Mouse (Mus musculus): Measurements from ENCODE around the gene Erich6b. TPM values are rescaled to one million over a fixed set of nuclear protein-coding genes. Genes with fewer than 3 reads are reported as not detected.

Erich6b gene
- polyA plus RNA-seq, 1 experiment from 2014 or later, result not detected

DNA sequence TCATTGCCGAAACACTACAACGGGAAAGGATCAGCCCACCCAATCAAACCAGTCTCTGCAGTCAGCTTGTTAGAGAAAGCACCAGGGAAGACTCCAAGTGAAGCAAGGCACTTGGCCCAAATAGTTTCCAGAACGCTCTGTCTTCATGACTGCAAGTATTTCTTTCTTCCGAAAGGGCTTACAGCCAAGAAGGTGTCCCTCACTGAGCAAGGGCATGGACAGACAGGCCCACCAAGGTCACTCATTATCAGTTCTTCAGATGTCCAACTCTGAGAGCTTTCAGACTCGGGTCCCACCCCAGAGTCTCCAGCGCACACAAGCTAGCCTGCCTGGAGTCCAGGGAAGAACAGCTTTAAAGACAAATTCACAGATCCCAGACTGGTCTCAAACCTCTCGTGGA lies 3.4 kb downstream of the Erich6b start:
- DNase-seq (ENCODE audit: low read depth, low spot score), result no peak
- H3K27me3 ChIP-seq, result no peaks in the 10 kb centered on the region
- POLR2A ChIA-PET, result interaction anchor here (1.1 kb wide), 1 partner anchor 11 kb away, joined by 3 read pairs; no protein-coding TSS in a partner anchor
- no peak for ATAC-seq
- CTCF ChIA-PET, result interaction anchor here (1.3 kb wide), 1 partner anchor 9 kb away, joined by 3 read pairs; no protein-coding TSS in a partner anchor
- in situ Hi-C loops (cut with MboI; ENCODE audit: low pct_unique_long_range_greater_than_20kb), result no loop called here
- no peak for TF ChIP-seq CTCF (IDR thresholded peaks at IDR 0.05)

DNA sequence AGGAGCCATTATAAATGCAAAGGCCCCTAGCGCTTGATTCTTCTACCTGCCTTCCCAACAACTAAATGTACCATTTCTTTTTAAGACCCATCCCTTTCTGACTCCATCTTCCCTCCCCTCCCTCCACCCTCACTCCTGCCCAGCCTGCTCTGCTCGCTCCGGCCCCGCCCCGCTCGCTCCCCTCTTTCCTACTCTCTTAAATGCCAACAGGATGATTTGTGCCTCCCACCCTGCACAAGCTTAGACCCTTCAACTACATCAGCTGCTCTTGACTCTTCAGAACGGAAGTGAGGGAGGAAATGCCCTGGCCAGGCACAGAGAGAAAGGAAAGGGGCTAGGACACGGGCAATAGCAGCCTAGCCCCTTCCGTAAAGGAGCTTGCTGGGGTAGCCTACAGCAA lies 4.0 kb downstream of the Erich6b start:
- ATAC-seq (no peak), DNase-seq (ENCODE audit: low read depth, low spot score) (no peak)
- H3K27me3 ChIP-seq, result no peaks in the 10 kb centered on the region
- in situ Hi-C loops (cut with MboI; ENCODE audit: low pct_unique_long_range_greater_than_20kb), result no loop called here
- TF ChIP-seq CTCF (IDR thresholded peaks at IDR 0.05), result no peak
- POLR2A ChIA-PET, result no interaction called here
- CTCF ChIA-PET, result interaction anchor here (1.3 kb wide), 1 partner anchor 8 kb away, joined by 3 read pairs; no protein-coding TSS in a partner anchor

DNA sequence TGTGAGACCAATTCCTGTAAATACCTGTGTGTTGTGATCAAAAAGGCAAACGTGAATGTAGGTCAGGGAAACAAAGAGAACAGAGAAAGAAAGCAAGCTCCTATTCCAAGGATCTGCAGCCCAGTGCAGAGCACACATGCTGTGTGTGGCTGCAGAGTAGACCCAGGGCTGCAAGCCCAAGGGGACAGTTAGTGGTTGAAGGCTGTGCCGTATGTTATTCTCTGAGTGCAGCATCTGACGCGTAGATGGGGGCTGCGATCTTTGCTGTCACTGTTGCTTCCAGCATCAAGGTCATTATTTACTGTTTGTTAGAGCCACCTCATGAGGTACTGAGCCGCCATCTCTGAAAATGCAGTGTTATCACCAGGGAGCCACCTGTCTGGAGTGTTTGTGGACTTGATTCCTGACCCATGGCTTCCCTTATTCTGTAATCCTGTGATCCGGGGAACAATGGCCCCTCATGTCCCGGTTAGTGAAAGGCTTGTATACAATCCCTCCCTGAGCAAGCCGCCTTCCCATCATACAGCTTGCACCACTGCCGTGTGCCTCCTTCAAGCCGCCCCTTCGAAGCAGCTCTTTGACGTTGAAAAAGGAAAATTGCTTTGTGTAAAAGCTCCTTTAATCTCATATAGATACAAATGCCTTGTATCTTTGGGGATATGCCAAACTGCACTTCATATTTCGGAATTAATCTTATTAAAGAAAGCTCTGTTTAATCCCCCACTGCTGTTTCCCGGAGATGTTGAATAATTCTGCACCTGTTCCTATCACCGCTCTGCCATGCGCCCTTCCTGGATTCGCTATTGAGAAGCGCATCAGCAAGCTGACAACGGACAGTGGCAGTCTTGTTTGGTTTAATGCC lies 5.1 kb downstream of the Erich6b start:
- TF ChIP-seq CTCF (IDR thresholded peaks at IDR 0.05), result no peak
- H3K27me3 ChIP-seq, result no peaks in the 10 kb centered on the region
- ChIA-PET POLR2A (no interaction called here), CTCF (no interaction called here)
- ATAC-seq (no peak), DNase-seq (ENCODE audit: low read depth, low spot score) (no peak)
- in situ Hi-C loops (cut with MboI; ENCODE audit: low pct_unique_long_range_greater_than_20kb), result no loop called here

DNA sequence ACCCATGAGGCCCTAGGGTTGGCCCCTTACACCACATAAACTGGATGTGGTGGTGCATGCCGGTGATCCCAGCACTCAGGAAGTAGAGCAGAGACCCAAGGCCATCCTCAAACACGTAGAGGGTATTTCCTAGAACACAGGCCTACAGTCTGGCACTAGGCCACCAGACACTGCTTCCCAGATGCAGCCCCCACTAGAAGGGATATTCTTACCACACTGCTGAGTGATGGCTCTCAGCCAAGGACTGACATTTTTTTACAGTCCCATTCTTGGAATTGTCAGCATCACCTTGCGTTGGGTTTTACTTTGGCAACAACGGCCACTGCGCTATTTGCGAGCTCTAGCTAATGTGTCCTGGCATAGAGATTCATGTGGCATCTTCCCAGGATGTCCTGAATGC lies 18.9 kb downstream of the Erich6b start:
- POLR2A ChIA-PET, result no interaction called here
- no peak for DNase-seq (ENCODE audit: low read depth, low spot score)
- no peak for TF ChIP-seq CTCF (IDR thresholded peaks at IDR 0.05)
- CTCF ChIA-PET, result no interaction called here
- in situ Hi-C loops (cut with MboI; ENCODE audit: low pct_unique_long_range_greater_than_20kb), result no loop called here
- no peaks in the 10 kb centered on the region for H3K27me3 ChIP-seq
- no peak for ATAC-seq

DNA sequence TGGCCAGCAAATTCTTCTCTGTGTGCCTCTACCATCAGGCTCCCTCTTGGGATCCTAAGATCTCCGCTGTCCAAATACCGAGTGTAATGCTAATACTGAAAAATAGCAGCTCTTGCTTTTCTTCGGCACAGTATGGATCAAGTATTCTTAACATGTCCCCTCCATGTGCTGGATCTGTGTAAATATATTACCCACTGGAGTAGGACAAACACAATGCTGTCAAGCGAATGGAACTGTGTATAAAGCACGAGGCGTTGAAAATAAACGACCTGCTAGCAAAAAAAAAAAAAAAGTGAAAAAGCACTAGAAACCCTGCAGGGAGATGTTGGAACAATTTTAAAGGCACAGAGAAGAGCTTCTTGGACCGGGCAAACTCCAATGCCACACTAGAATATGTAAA lies 19.5 kb downstream of the Erich6b start:
- ATAC-seq, result no peak
- TF ChIP-seq CTCF (IDR thresholded peaks at IDR 0.05), result no peak
- in situ Hi-C loops (cut with MboI; ENCODE audit: low pct_unique_long_range_greater_than_20kb), result no loop called here
- POLR2A ChIA-PET, result no interaction called here
- no peaks in the 10 kb centered on the region for H3K27me3 ChIP-seq
- CTCF ChIA-PET, result no interaction called here
- no peak for DNase-seq (ENCODE audit: low read depth, low spot score)

DNA sequence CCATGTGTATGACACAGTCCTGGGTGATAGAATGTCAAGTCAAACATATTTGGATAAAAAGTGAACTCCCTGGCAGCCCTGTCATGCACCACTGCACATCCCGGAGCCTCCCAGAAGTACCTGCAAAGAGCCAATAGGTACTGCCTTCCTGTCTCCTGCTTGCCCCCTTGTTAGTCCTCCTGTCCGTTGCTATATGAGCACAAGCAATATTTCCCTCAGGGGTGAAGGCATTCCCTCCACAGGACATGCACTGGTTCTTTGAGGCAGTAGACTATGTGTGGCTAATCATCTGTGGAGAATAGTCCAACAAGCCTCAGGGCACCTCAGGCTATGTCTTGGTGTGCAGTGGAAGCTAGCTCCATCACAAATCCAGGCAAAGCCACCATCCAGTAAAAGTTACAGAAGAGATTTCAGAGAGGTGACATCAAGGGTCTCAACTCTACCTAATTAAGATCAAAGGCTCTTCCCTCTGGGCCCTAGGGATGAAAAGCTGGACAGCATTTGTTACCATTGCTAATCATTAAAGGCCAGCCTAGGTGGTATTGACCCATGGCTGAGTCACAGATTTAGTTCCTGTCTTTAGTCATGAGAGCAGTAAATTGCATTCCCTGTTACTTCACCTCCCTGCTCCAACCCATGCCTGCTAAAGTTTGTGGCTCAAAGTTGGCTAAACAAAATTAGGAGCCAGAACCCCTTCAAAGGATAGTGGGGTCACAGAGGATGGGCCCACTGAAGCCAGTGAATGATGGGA lies 23.5 kb downstream of the Erich6b start:
- POLR2A ChIA-PET, result interaction anchor here (0.6 kb wide), 1 partner anchor 762 kb away, joined by 6 read pairs; no protein-coding TSS in a partner anchor
- in situ Hi-C loops (cut with MboI; ENCODE audit: low pct_unique_long_range_greater_than_20kb), result no loop called here
- no peak for TF ChIP-seq CTCF (IDR thresholded peaks at IDR 0.05)
- peak; percentile 58 for DNase-seq (ENCODE audit: low read depth, low spot score)
- ATAC-seq, result peak; percentile 88
- H3K27me3 ChIP-seq, result no peaks in the 10 kb centered on the region
- CTCF ChIA-PET, result no interaction called here

DNA sequence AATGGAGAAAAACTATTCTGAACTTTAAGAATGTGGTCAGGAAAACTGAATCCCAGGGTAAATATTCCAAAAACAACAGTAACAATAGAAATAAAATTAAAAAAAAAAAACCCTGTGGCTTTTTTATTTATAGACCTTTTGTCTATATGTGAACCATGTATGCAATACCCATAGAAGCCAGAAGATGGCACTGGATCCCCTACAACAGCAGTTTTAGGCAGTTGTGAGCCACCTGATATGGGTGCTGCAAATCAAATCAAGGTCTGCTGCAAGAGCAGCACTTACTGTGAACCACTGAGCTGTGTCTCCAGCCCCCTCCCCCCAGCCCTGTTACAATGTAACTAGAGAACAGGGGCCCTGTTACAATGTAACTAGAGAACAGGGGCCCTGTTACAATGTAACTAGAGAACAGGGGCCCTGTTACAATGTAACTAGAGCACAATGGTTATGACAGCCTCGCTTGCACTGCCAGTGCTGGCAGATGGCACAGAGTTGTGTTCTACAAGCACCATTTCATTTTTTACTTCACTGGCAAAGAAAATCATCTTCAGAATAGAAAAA lies 27.1 kb downstream of the Erich6b start:
- H3K27me3 ChIP-seq, result no peaks in the 10 kb centered on the region
- TF ChIP-seq CTCF (IDR thresholded peaks at IDR 0.05), result no peak
- DNase-seq (ENCODE audit: low read depth, low spot score) (no peak), ATAC-seq (no peak)
- ChIA-PET CTCF (interaction anchor here (0.7 kb wide), 2 partner anchors 45 to 386 kb away, joined by 3 read pairs; no protein-coding TSS in a partner anchor), POLR2A (no interaction called here)
- in situ Hi-C loops (cut with MboI; ENCODE audit: low pct_unique_long_range_greater_than_20kb), result no loop called here

DNA sequence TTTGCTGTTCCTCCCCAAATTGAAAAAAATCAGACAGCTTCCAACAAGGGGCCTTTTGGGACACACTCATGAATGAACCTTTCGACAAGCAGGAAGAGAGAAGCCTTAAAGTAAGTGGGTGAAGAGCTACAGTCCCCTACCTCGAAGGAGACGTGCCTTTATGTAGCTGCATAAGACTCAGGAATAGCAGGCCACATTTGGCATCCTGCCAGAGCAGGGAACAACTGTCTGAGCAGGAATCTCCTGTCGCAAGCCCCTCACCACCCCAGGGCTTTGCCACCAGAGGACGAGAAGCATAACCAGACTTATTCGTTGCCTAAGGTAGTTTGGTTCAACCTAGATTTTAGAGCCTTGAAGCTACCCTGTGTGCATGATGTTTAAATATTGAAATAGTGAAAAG lies 34.3 kb downstream of the Erich6b start:
- no peak for TF ChIP-seq CTCF (IDR thresholded peaks at IDR 0.05)
- in situ Hi-C loops (cut with MboI; ENCODE audit: low pct_unique_long_range_greater_than_20kb), result no loop called here
- CTCF ChIA-PET, result no interaction called here
- peaks cover 3% of the 10 kb centered on the region for H3K27me3 ChIP-seq
- no peak for ATAC-seq
- POLR2A ChIA-PET, result no interaction called here
- no peak for DNase-seq (ENCODE audit: low read depth, low spot score)

DNA sequence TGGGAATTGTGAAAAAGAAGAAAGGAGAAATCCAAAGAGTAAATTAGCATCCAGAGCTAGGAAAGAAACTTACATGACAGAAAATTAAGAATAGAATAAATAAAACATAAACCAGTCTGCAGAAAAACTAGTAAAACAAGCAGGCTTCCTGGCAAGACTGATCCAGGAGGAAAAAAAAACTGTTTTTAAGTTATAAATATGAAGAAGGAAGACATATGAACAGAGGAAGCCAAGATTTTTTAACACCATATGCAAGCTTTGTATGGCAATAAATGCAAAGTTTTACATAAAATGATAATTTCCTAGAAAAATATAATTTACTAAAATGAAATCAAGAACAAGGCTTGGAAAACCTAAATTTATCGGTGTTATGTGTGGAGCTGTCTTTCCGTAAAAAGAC lies 48.4 kb downstream of the Erich6b start:
- ATAC-seq (no peak), DNase-seq (ENCODE audit: low read depth, low spot score) (no peak)
- POLR2A ChIA-PET, result no interaction called here
- no peaks in the 10 kb centered on the region for H3K27me3 ChIP-seq
- CTCF ChIA-PET, result no interaction called here
- in situ Hi-C loops (cut with MboI; ENCODE audit: low pct_unique_long_range_greater_than_20kb), result no loop called here
- TF ChIP-seq CTCF (IDR thresholded peaks at IDR 0.05), result no peak

DNA sequence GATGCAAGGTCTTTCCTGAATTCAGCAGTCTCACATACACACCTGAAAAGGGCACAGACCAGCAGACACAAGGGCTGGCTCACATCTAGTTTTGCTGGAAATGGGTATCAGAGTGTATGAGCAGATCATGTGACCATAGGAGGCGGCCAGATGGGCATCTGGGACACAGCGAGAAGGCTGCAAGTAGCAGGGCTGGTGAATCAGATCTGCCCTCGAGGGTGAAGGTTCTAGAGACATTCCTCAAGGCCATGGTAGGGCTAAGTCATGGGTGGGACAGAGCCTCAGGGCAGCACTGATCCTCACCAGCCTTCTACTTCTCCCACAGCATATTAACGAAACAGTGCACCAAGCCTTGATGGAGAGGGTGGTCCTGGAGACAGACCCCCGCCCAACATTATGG lies 54.0 kb downstream of the Erich6b start:
- ChIA-PET CTCF (interaction anchor here (1.1 kb wide), 1 partner anchor 504 kb away, joined by 3 read pairs; no protein-coding TSS in a partner anchor), POLR2A (no interaction called here)
- no peak for TF ChIP-seq CTCF (IDR thresholded peaks at IDR 0.05)
- ATAC-seq, result no peak
- in situ Hi-C loops (cut with MboI; ENCODE audit: low pct_unique_long_range_greater_than_20kb), result no loop called here
- H3K27me3 ChIP-seq, result no peaks in the 10 kb centered on the region
- no peak for DNase-seq (ENCODE audit: low read depth, low spot score)

DNA sequence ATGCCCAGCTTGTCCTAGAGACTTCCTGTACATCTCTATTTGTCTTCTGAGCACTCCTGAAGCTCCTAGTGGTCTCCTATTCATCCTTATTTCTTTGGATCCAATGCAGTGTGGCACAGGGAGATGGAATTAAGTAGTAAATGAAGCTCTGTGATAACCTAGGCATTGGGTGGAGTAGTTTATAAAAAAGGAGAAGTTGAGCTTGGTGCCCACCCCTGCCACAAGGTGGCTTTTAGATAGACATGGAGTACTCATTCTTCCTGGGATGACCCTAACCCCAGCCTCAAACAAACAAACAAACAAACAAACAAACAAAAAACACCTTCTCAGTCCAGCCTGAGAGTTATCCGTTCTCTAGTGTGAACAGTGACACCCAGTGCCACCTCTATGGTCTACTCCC lies 55.9 kb downstream of the Erich6b start:
- no peaks in the 10 kb centered on the region for H3K27me3 ChIP-seq
- in situ Hi-C loops (cut with MboI; ENCODE audit: low pct_unique_long_range_greater_than_20kb), result no loop called here
- TF ChIP-seq CTCF (IDR thresholded peaks at IDR 0.05), result no peak
- CTCF ChIA-PET, result interaction anchor here (1.0 kb wide), 1 partner anchor 16 kb away, joined by 3 read pairs; no protein-coding TSS in a partner anchor
- no peak for ATAC-seq
- DNase-seq (ENCODE audit: low read depth, low spot score), result no peak
- POLR2A ChIA-PET, result no interaction called here

All from Patski (cell line).